Mouse (Mus musculus): ENCODE results near the gene Ropn1l.

Ropn1l gene

GRCm38 (mm10) chr15:31453098-31453916 is at the start of gene Ropn1l:
Ropn1l (minus strand) TSS chr15:31453737.
- TF ChIP-seq GATA4 (IDR thresholded peaks at IDR 0.05; ENCODE audit: insufficient replicate concordance, low read length) = peak; percentile 67; the same call in 1 of the 2 replicates

GRCm38 (mm10) chr15:31502996-31503395 is 49.5 kb upstream of the Ropn1l start:
- TF ChIP-seq GATA4 (IDR thresholded peaks at IDR 0.05; ENCODE audit: insufficient replicate concordance, low read length) = no peak

- no peak for TF ChIP-seq GATA4 (IDR thresholded peaks at IDR 0.05; ENCODE audit: insufficient replicate concordance, low read length)
These were observed 48.8 kb upstream of the Ropn1l start for GRCm38 (mm10) chr15:31502313-31502712.

GRCm38 (mm10) chr15:31494803-31495202 is 41.3 kb upstream of the Ropn1l start:
- no peak for TF ChIP-seq GATA4 (IDR thresholded peaks at IDR 0.05; ENCODE audit: insufficient replicate concordance, low read length)

DNA sequence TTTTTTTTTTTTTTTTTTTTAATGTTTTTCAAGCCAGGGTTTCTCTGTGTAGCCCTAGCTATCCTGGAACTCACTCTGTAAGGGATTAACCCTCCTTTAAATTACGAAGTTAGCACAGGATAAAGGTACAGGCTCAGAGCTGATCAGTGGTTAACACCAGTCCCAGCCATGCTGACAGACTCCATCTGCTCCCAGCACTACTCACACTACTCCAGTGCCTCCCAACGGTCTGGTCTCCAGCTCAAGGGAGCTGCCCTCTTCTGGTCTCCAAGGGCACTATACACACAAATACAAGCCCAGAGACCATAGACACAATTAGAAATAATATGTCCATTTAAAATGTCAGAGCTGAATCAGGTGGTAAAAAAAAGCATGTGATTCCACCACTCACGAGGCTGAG is 40.8 kb upstream of the Ropn1l start:
- TF ChIP-seq GATA4 (IDR thresholded peaks at IDR 0.05; ENCODE audit: insufficient replicate concordance, low read length) = no peak

GRCm38 (mm10) chr15:31487407-31487806 is 33.9 kb upstream of the Ropn1l start:
- no peak for TF ChIP-seq GATA4 (IDR thresholded peaks at IDR 0.05; ENCODE audit: insufficient replicate concordance, low read length)

DNA sequence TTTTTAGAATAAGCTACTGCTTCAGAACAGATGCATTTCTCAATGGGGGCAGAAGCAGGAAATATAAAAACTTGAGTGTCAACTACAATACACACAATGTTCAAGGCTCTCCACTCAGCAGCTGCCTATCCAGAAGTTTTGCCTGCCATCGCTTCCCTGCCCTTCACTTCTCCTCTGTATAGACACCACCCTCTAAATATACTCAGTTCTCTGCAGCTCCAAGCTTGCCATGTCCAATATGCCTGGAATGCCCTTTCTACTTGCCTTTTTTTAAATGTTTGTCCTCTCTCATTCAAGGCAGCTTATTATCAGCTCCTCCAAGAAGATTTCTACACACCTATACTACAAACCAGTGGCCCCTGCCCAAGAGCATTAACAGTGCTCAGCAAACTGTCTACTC is 23.1 kb upstream of the Ropn1l start:
- TF ChIP-seq GATA4 (IDR thresholded peaks at IDR 0.05; ENCODE audit: insufficient replicate concordance, low read length) = no peak

- TF ChIP-seq GATA4 (IDR thresholded peaks at IDR 0.05; ENCODE audit: insufficient replicate concordance, low read length) = no peak
These were observed 19.4 kb upstream of the Ropn1l start for GRCm38 (mm10) chr15:31472645-31473574.

- no peak for TF ChIP-seq GATA4 (IDR thresholded peaks at IDR 0.05; ENCODE audit: insufficient replicate concordance, low read length)
These were observed 18.0 kb upstream of the Ropn1l start for GRCm38 (mm10) chr15:31471529-31471928.

DNA sequence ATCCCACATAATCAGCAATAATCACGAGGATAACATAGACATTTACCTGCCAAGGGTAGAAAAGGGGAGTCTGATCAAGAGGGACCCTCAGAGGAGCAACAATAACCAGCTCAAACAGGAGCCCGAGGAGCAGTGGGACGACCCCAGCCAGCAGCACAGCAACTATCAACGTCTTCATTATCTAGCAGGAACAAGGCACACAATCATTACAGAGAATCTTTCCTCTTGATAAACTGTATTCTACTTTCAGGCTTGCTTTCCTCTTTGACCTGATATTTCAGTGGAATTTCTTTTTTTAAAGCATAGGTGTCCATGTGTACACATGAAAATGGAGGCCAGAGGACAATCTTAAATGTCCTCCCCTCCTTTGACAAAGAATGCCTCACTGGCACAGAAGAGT is 16.0 kb upstream of the Ropn1l start:
- TF ChIP-seq GATA4 (IDR thresholded peaks at IDR 0.05; ENCODE audit: insufficient replicate concordance, low read length) = no peak

DNA sequence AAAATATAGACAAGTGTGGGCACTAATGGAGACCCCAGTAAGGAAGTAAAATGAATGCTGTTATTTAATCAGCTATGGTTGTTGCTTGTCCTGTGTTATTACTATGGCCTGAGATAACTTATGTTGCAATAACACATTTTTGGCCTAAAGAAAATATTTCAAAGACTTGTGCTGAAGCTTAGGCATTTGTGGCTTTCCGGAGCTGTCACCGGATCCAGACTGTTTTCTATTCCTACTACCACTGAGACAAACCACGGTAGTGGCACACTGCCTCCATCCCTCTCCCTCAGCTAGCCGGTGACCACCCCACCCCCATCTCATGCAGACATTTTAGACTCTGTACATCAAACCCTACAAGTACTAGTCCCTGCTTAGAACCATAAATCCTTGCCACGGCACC is 15.3 kb upstream of the Ropn1l start:
- no peak for TF ChIP-seq GATA4 (IDR thresholded peaks at IDR 0.05; ENCODE audit: insufficient replicate concordance, low read length)

- no peak for TF ChIP-seq GATA4 (IDR thresholded peaks at IDR 0.05; ENCODE audit: insufficient replicate concordance, low read length)
These were observed 13.2 kb upstream of the Ropn1l start for GRCm38 (mm10) chr15:31466749-31467148.

- no peak for TF ChIP-seq GATA4 (IDR thresholded peaks at IDR 0.05; ENCODE audit: insufficient replicate concordance, low read length)
These were observed 12.8 kb upstream of the Ropn1l start for GRCm38 (mm10) chr15:31466295-31466694.

DNA sequence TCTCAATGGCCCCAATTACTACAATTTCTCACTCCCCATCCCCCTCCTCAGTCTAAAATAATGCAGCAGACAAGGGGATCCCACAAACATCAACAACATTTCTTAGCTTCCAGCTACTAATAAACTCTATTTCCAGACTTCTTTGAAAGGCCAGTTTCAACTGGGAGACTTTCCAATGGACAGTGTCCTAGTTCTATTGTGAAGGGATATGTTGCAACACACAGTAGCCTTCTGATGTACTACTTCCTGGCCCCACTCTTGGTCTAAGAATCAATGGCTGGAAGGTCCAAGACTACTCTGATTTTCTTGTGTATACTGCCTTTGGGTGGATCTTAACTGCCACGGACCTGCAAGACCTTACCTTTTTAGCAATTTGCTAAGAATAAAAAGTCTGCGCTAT is 12.3 kb upstream of the Ropn1l start:
- no peak for TF ChIP-seq GATA4 (IDR thresholded peaks at IDR 0.05; ENCODE audit: insufficient replicate concordance, low read length)

- no peak for TF ChIP-seq GATA4 (IDR thresholded peaks at IDR 0.05; ENCODE audit: insufficient replicate concordance, low read length)
These were observed 7.0 kb upstream of the Ropn1l start for GRCm38 (mm10) chr15:31460571-31460970.

GRCm38 (mm10) chr15:31458081-31458480 is 4.5 kb upstream of the Ropn1l start:
- no peak for TF ChIP-seq GATA4 (IDR thresholded peaks at IDR 0.05; ENCODE audit: insufficient replicate concordance, low read length)
